Mouse (Mus musculus): ENCODE measurements around the gene Gm13762.

GRCm38 (mm10) chr2:88953669-88954068, 26.4 kb downstream of the Gm13762 start, which contains the start of gene Olfr1212:
- TF ChIP-seq POLR2A (IDR thresholded peaks at IDR 0.05; ENCODE audit: borderline replicate concordance, extremely low read depth, low read depth, low read length) (no peak), CTCF (IDR thresholded peaks at IDR 0.05; ENCODE audit: insufficient read depth, low read length) (no peak)
